Mouse (Mus musculus): ENCODE data around the gene Mapkapk3.

The Mapkapk3 gene

GRCm38 (mm10) chr9:107263912-107264311, 25.8 kb downstream of the Mapkapk3 start:
- no peak for DNase-seq (ENCODE audit: low read depth, low spot score)

GRCm38 (mm10) chr9:107262375-107262774, 27.3 kb downstream of the Mapkapk3 start:
- DNase-seq (ENCODE audit: low read depth, low spot score): no peak

DNA sequence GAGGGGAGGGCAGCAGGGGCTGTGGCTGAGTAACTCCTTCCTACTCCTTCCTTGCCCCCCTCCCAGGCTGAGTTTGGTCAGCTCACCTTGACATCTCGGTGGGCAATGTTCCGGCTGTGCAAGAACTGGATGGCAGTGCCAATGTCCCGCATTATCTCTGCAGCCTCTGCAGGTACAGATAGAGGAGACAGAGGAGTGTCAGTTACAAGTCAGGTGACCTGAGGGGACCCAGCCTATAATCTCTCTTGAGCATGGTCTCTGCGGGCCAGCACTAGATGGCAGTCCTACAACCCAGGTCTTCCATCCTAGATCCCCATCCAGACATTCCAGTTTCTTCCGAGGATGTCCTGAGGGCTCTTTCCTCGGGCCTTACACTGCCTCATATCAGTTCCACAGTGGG, 27.9 kb downstream of the Mapkapk3 start:
- no peak for DNase-seq (ENCODE audit: low read depth, low spot score)

DNA sequence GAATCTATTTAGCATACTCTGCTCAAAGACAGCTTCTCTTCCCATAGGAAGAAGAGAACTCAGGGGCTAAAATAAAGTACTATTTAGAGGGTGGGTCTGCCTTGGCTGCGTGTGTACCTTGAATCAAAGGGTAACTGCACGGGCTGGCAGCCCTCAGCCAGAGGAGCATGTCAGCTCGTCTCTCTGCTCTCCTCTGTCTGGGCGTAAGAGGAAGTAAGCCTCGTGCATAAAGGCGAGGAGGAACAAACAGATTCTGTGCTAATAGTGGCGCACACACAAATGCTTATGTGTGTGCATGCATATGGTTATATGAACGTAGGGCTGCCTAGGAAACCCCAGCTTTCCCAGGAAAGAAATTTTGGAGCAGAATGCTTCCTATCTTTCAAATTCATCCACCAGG, 28.8 kb downstream of the Mapkapk3 start:
- no peak for DNase-seq (ENCODE audit: low read depth, low spot score)

GRCm38 (mm10) chr9:107260429-107260828, 29.2 kb downstream of the Mapkapk3 start:
- DNase-seq (ENCODE audit: low read depth, low spot score): no peak

DNA sequence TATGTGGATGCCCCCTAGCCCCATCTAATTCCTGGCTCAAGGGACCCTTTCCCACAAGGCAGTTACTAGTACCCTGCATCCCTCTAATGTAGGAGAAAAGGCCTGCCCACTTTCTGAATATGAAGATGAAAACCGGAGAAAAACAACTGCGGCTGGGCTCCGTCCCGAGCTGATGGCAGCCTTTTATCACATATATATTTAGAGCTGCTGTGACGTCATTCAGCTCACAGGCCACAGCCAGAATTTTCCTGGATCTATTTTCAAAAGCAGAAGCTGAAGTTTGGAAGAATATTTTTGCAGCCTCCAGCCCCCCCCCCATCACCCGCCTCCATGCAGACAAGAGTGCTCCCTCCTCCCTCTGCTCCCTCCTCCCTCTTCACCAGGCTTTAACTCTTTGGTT, 30.1 kb downstream of the Mapkapk3 start:
- DNase-seq (ENCODE audit: low read depth, low spot score): no peak

- no peak for DNase-seq (ENCODE audit: low read depth, low spot score)
Measured at GRCm38 (mm10) chr9:107255596-107255995, 34.1 kb downstream of the Mapkapk3 start.

GRCm38 (mm10) chr9:107254925-107255324, 34.8 kb downstream of the Mapkapk3 start:
- no peak for DNase-seq (ENCODE audit: low read depth, low spot score)

DNA sequence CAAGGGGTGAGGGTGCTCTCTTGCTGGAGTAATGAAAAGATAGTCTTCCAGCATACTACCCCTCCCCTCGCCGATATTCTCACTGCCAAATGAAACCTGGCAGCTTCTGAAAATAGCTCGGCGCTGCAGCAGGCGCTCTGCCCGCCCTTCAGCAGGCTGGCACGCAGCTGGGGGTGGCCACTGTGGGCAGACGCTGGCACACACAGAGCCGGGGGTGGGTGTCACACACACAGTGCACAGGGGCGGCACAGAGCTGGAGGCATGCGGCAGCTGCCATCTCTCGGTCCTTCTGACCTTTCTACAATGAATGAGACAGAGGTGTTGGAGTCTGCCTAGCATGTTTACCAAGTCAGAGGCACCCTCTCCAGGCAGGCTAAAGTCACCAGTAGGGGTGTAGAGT, 35.2 kb downstream of the Mapkapk3 start:
- DNase-seq (ENCODE audit: low read depth, low spot score): no peak

DNA sequence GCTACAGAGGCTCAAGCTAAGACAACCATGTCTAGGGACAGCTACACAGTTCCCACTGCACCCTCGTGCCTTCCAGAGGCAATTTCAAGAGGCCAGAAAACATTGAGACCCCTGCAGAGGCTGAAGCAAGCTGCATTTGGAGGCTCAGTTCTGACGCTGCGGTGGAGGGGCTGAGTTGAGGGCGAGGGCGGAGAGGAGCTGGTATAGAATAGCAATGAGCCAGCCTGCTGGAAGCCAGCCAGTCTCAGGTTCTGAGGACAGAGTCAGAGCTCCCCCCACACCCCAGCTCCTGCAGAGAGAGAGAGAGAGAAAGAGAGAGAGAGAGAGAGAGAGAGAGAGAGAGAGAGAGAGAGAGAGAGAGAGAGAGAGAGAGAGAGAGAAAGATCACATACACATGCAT, 37.5 kb downstream of the Mapkapk3 start:
- no peak for DNase-seq (ENCODE audit: low read depth, low spot score)

DNA sequence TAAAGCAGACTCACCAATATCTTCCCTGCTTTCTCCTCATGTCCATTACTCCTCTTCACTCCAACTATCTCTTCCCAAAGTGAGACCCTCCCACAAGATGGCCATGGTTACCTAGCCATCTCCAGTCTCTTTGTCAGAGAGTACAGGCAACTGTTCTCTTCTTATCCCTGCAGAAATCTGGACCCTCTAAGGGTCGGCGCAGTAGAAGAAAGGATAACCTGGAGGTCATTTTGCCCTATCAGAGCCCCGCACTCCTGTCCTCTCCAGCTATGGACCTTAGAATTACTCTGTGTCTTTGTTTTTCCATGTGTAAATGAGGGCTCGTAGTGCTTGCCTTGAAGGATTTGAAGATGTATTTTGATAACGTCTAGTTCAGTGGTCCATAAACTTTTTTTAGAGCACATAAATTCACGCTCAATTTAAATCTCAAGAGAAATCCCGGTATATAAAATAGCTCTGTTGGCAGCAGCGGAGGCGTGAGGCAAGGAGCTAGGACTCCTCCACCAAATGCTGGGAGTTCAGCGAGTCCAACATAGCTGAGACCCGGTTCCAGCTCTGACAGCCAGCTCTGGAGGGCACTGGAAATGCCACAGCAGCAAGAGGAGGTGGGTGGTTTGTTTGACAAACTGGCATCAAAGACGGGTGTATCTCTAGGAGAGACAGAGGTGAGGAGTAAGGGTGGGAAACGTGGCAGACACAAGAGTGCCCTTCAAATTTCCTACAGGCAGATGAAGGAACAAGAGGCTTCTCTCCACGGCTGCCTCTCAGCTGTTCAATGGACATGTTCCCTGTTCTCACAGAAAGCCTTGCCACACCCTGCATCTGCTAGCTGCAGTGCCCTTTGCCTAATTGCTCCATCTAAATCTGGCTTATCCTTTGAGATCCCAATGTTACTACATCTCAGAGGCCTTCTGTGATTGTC, 39.0 kb downstream of the Mapkapk3 start:
- no peak for DNase-seq (ENCODE audit: low read depth, low spot score)

DNA sequence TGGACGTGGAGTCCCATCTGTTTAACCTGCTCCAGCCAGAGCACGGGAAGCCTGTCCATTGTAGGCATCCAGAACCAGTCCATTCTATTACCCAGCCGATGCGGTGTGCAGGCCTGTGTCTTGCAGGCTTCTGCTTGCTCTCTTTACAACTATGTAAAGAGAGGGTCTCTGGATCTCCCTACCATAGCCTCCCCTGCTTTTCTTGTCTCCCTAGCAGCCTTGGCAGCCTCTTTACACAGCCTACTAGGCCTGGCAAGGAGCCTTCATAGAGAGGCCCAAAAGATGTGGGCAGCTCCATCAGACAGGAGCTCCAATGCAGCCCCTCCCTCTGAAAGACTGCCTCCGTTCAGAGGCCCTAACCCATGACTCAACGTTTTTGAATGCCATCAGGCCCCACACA, 40.5 kb downstream of the Mapkapk3 start:
- DNase-seq (ENCODE audit: low read depth, low spot score): no peak

GRCm38 (mm10) chr9:107246170-107246569, 43.5 kb downstream of the Mapkapk3 start:
- DNase-seq (ENCODE audit: low read depth, low spot score): no peak

GRCm38 (mm10) chr9:107245311-107245710, 44.4 kb downstream of the Mapkapk3 start:
- no peak for DNase-seq (ENCODE audit: low read depth, low spot score)

GRCm38 (mm10) chr9:107236151-107236550, 53.5 kb downstream of the Mapkapk3 start:
- no peak for DNase-seq (ENCODE audit: low read depth, low spot score)

DNA sequence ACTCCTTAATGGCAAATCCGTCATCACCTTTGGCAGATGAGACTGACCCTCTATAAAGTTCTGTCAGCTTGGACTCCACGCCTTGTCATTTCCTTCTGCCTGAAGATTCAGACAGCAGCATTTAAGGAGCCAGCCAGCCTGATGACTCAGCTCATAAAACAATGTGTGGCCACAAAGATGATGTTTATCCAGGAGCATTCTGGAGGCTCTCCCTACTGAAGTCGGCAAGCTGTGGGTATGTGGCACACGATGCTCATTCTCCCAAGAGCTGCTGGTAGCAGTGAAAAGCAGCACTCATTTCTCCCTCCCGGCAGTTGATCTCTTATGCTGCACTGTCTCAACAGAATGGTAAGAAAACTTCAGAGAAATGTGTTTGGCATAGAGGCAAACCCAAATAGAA, 54.4 kb downstream of the Mapkapk3 start:
- DNase-seq (ENCODE audit: low read depth, low spot score): no peak

- no peak for DNase-seq (ENCODE audit: low read depth, low spot score)
Measured at GRCm38 (mm10) chr9:107232140-107232539, 57.5 kb downstream of the Mapkapk3 start.

DNA sequence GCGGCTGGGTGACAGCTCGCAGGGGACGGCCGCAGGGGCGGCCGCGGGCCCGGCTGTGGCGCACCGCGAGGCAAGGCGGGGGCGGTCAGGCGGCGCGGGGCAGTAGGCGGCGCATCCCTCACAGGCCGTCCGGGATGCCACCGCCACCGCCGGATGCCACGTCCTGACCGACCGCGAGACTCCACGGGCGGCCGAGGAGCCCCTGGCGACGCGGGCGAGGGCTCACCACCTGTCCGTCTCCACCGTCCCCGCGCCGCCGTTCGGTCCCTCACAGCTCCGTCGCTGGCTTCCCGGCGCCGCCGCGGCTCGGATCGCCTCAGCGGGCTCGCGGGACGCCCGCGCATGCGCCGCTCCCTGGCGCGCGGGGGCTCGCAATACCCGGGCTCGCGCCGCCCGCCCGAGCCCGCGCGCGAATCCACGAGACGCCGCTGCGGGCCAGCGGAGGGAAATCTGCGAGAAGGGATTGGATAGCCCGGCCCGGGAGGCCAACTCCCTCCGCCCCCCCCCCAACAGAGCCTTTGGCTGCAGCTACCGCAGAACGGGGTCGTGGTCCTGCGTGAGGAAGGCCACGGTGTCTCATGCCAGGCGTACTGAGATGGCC, 58.0 kb downstream of the Mapkapk3 start, which contains the start of gene Dock3:
TSS of gene Dock3 (minus strand) at position 371 of the 601 bp plus-strand sequence.
- peak; percentile 66 for DNase-seq (ENCODE audit: low read depth, low spot score)

- no peak for DNase-seq (ENCODE audit: low read depth, low spot score)
Measured at GRCm38 (mm10) chr9:107230991-107231538, 58.6 kb downstream of the Mapkapk3 start.

DNA sequence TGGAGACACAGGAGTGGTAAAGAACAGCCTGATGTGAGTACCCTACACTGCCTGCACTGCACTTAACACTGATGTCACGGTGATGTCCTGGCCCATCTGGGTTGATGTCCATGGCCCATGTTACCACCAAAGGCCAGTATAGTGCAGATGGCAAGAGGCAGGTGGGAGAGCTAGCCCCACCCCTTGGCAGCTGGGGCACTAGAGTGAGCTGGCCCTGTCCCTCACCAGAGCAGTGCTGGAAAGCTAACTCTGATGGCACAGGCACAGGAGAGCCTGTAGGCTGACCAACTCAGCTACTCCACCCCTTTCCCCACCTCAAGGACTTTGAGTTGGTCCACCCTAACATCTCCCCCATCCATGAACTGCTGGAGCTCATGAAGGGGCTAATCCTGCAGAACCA, 65.1 kb downstream of the Mapkapk3 start:
- DNase-seq (ENCODE audit: low read depth, low spot score): no peak

Data from retina, adult 2 months (tissue).